Mouse (Mus musculus) layer of hippocampus, adult 9-10 months (tissue): ENCODE measurements at regions not wholly inside any gene's neighbourhood (a gene's known extent, or its start where the extent isn't known, plus 50 kb on each side); places are given as distances from the start of the nearest gene placed in this dataset.
"Not testable (repeated sequence)": the region's sequence is repeated elsewhere in the genome, so short reads cannot be mapped to it uniquely, and the experiment has no call there.

Experiments used
- DNase-seq: peaks from one replicate; pipeline ENCODE4 v3.0.0; 2022; ENCODE audit warnings: low spot score

- no peak for DNase-seq
These were observed 111.9 kb downstream of the Ibtk start for GRCm38 (mm10) chr9:85637274-85637673.

- no peak for DNase-seq
These were observed 113.0 kb downstream of the Ibtk start for GRCm38 (mm10) chr9:85636131-85636447.

- no peak for DNase-seq
These were observed 113.5 kb downstream of the Ibtk start for GRCm38 (mm10) chr9:85635438-85636130.

- DNase-seq: not testable (repeated sequence)
These were observed 114.3 kb downstream of the Ibtk start for GRCm38 (mm10) chr9:85634786-85635185.

- DNase-seq: no peak
These were observed 131.2 kb downstream of the Ibtk start for GRCm38 (mm10) chr9:85617972-85618371.

- no peak for DNase-seq
These were observed 131.9 kb downstream of the Ibtk start for GRCm38 (mm10) chr9:85617177-85617777.

- no peak for DNase-seq
These were observed 132.8 kb downstream of the Ibtk start for GRCm38 (mm10) chr9:85616266-85616869.

GRCm38 (mm10) chr9:85609152-85609551, 140.0 kb downstream of the Ibtk start:
- DNase-seq: peak; percentile 55

- no peak for DNase-seq
These were observed 152.2 kb downstream of the Ibtk start for GRCm38 (mm10) chr9:85596959-85597358.

GRCm38 (mm10) chr9:85593867-85594266, 155.3 kb downstream of the Ibtk start:
- DNase-seq: no peak

- DNase-seq: no peak
These were observed 156.5 kb downstream of the Ibtk start for GRCm38 (mm10) chr9:85592639-85593038.

- no peak for DNase-seq
These were observed 159.9 kb downstream of the Ibtk start for GRCm38 (mm10) chr9:85589210-85589609.

- peak; percentile 22 for DNase-seq
These were observed 161.1 kb downstream of the Ibtk start for GRCm38 (mm10) chr9:85588077-85588476.

GRCm38 (mm10) chr9:85581028-85581595, 168.0 kb downstream of the Ibtk start:
- DNase-seq: no peak

- no peak for DNase-seq
These were observed 171.3 kb downstream of the Ibtk start for GRCm38 (mm10) chr9:85577812-85578211.

GRCm38 (mm10) chr9:85577338-85577737, 171.8 kb downstream of the Ibtk start:
- no peak for DNase-seq

GRCm38 (mm10) chr9:85568877-85569276, 180.3 kb downstream of the Ibtk start:
- no peak for DNase-seq

- DNase-seq: no peak
These were observed 197.3 kb downstream of the Ibtk start for GRCm38 (mm10) chr9:85551871-85552270.

- no peak for DNase-seq
These were observed 198.7 kb downstream of the Ibtk start for GRCm38 (mm10) chr9:85550455-85550854.

- no peak for DNase-seq
These were observed 202.9 kb downstream of the Ibtk start for GRCm38 (mm10) chr9:85546226-85546625.

- no peak for DNase-seq
These were observed 203.6 kb downstream of the Ibtk start for GRCm38 (mm10) chr9:85545566-85545965.

GRCm38 (mm10) chr9:85538557-85538956, 210.6 kb downstream of the Ibtk start:
- no peak for DNase-seq

GRCm38 (mm10) chr9:85528421-85528820, 201.3 kb upstream of the Tent5a start:
- no peak for DNase-seq
